Mouse (Mus musculus) layer of hippocampus, adult 2 months (tissue): Measurements from ENCODE around the gene Cald1. TPM values are rescaled to one million over a fixed set of nuclear protein-coding genes. Genes with fewer than 3 reads are reported as not detected.

ENCODE experiments used
- DNase-seq, 2 experiments: peaks; one replicate each; pipeline ENCODE4 v3.0.0; 2022; ENCODE audit warnings: low spot score in 2 of 2
- H3K27ac ChIP-seq: fragments of 200-600 bp; 2 replicates; pipeline ENCODE4 v1.8.1; 2022
- H3K4me3 ChIP-seq: fragments of 200-600 bp; 2 replicates; pipeline ENCODE4 v1.8.1; 2022; ENCODE audit warnings: mild to moderate bottlenecking
- CTCF ChIP-seq: fragments of 200-600 bp; conservative IDR thresholded peaks from 2 replicates; pipeline ENCODE4 v1.8.1; 2022; ENCODE audit warnings: antibody characterized with exemption, mild to moderate bottlenecking, moderate library complexity
- long read RNA-seq, 2 experiments: library from polyadenylated mRNA; stranded (forward); transcript quantifications; one replicate each; pipeline ENCODE4 v2.0.0; 2021; ENCODE audit warnings: borderline mapping rate in 2 of 2
- total RNA-seq, 2 experiments: library from RNA; stranded (reverse); gene quantifications; 2 replicates each; pipeline ENCODE4 v1.2.3; 2021

Cald1 gene
- 10 to 100 TPM; 32.9 to 38.8 TPM for total RNA-seq
- long read RNA-seq, experiment 1, full-length matches to known transcripts: 8 of 13 reads
- long read RNA-seq, experiment 1, partial matches to known transcripts: 1 of 13 reads
- long read RNA-seq, experiment 1, other reads (novel, unspliced or antisense): 4 of 13 reads
- long read RNA-seq, experiment 2, full-length matches to known transcripts: 13 of 29 reads
- long read RNA-seq, experiment 2, partial matches to known transcripts: 7 of 29 reads
- long read RNA-seq, experiment 2, other reads (novel, unspliced or antisense): 9 of 29 reads

DNA sequence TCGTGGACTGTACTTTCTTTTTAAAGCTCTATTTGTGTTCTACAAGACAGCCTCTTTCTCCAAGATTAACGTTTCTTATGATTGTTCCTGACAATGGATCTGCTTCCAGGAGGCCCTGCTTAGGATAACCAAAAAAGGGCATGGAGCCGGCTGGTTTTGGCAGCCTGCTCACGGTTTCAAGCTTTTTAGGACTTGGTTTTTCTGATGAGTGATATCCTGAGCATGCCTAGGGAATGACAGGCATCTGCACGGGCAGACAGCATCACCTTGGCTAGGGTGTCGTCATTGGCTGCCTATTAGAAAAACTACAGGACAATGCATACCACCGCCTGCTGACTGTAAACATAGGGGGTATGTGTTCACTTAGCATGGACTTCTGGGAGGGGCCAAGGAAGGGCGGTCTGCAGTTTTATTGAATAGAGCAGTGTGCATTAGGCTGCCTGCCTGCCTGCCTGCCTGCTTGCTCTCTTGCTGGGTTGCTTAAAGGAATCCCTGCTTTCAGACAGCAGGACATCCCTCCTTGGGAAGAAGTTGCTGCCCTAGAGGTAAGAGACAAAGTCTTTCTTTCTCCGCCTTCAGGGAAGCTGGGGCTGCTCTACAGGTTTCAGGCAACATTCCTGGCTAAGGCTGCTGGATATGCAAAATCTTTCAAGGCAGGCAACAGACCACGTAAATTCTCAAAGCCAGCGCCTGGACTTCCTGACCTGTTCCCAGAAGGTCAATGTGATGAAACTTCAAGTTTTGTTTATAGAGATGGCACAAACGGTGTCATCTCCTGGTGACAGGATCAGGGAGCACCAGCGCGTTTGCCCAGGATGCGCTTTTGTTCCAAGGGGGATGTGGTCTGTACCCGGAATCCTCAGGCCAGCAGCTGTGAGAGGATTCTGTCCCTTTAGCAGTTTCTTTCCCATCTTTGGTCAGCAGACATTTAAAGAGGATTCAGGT lies at the start of gene Cald1:
Cald1 (plus strand) TSS at position 380 of the 945 bp plus-strand sequence.
- Histone ChIP-seq H3K4me3 (peak within 1 kb of the TSS; percentile 48), H3K27ac (peak within 1 kb of the TSS; percentile 43; the same call in 1 of the 2 replicates)
- no peak for TF ChIP-seq CTCF
- DNase-seq: no peak

DNA sequence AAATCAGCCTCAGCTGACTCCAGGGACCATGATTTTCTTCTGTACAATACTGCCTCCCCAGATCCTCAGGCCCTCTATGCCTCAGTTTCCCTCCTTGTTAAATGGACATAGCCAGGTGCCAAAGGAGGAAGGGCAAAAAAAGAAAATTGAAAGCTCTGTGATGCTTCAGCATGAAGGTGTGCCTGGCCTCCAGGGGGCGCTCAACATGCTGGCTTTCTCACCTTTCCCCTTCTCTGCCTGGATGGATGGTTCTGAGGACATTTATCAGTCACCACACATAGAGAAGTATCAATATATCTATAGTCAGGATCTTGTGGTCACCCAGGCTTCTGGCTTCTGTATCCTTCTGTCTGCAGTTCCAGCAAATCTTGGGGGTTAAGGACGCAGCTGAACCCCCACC lies 49.3 kb upstream of the Cald1 start:
- peak; percentile 84 for TF ChIP-seq CTCF
- no peak overlapping the region for H3K4me3 ChIP-seq
- no peak overlapping the region for H3K27ac ChIP-seq
- DNase-seq: peak in 1 of 2 experiments; percentile 51

- TF ChIP-seq CTCF: no peak
Measured at GRCm38 (mm10) chr6:34552489-34553157, 45.7 kb upstream of the Cald1 start.

DNA sequence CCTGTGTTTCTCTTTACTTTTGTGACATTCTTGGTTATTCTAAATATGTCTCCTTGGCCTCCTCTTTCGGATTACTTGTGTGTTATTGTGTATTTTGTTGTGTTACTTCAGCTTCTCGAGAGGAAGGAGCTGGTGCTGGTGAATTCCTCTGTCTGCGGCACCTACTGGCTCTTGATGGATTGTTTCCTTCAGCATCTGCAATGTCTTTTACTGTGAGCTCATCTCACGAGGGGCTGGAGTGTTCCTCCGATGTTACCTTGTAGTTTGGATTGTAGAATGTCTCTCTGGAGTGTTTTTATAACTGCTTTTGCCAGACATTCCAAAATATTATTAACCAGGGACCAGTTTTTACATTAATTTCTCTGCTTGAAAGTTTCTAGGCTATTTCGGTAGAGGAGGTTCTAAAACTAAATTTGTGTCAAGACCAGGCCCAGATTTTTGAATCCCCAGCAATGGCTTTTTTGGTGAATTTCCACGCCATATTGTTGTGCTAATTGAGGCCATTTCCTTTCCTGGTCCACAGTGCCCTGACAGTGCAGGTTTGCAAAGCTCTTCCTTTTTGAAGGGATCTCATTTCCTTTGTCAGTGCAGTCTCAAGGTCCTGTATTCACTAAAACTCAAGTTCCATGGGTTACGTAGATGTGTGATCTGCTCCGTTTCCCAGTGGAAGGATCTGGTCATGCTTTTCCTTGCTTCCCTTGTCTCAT lies 43.9 kb upstream of the Cald1 start:
- Histone ChIP-seq H3K27ac (no peak overlapping the region), H3K4me3 (no peak overlapping the region)
- no peak for TF ChIP-seq CTCF
- no peak for DNase-seq

More at GRCm38 (mm10) chr6:34552489-34553157, 45.7 kb upstream of the Cald1 start:
- Histone ChIP-seq H3K27ac (no peak overlapping the region), H3K4me3 (no peak overlapping the region)
- no peak for DNase-seq

DNA sequence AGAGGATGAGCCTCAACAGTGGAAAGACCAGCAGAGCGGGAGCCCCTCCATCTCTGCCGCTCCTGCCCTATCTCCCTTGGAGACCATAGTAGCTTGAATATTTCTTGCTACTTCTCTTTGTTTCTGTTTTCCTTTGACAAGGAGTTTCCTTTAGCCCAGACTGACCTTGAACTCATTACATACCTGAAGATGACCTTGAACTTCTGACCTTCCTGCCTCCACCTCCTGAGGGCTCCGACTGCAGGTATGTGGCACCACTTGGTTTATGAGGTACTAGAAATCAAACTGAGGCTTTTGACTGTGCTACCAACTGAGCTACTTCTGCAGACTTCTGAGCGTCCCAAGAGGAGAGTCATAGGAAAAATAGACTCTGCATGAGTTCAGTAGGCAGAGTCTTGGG lies 38.8 kb upstream of the Cald1 start:
- no peak for DNase-seq
- no peak overlapping the region for H3K4me3 ChIP-seq
- no peak overlapping the region for H3K27ac ChIP-seq
- no peak for TF ChIP-seq CTCF

DNA sequence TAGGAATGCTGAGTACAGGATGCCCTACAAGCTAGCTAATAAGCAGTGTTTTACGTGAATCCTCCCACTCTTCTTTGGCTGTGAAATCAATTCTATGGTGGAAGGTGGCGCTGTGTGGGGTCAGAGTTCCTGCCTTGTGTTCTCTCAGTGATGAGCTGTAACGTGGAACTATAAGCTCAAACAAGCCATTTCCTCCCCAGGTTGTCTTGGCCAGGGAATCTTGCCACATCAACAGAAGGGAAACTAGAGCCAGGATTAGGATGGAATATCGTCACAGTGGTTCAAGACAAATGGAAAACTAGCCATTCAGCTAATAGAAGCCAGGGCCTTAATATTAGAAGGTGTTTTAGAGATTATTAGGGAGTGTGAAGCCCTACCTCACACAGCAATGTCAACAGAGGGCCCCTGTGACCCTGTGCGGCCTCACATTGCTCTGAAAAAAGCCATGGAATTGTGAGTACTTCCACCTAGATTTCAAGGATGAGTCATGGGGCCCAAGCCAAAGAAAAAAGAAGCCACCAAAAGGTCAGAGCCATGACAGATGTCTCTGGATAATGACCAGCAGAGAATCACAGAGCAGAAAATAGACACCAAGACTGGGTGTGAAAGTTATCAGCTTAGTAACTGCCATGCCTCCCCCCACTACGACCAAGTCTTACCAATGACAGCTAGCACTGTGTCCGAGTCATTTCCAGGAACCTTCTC lies 33.0 kb upstream of the Cald1 start:
- H3K4me3 ChIP-seq: no peak overlapping the region
- no peak overlapping the region for H3K27ac ChIP-seq
- no peak for TF ChIP-seq CTCF
- no peak for DNase-seq

DNA sequence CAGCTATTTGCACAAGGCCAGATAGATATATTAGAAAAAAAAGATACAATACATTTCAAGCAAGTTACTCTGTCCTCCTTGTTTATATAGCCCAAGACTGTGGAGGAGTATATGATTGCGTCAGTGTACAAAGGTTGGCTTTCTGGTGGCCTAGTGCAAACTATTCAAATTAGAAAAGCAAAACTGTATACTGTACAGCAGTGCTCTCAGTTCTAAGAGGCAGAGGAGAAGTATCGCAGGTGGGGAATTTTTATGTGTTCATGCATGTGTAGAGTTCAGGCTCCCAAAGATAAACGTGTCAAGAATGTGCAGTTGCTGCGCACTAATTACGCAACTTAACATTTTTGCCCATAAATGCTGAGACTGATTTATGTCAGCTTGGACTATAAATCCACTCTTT lies 31.0 kb upstream of the Cald1 start:
- DNase-seq: no peak
- Histone ChIP-seq H3K4me3 (no peak overlapping the region), H3K27ac (no peak overlapping the region)
- TF ChIP-seq CTCF: no peak

- no peak for TF ChIP-seq CTCF
- Histone ChIP-seq H3K27ac (no peak overlapping the region), H3K4me3 (no peak overlapping the region)
- no peak for DNase-seq
Measured at GRCm38 (mm10) chr6:34579504-34580068, 18.7 kb upstream of the Cald1 start.

- no peak for DNase-seq
- Histone ChIP-seq H3K4me3 (no peak overlapping the region), H3K27ac (no peak overlapping the region)
- TF ChIP-seq CTCF: no peak
Measured at GRCm38 (mm10) chr6:34583365-34583764, 14.9 kb upstream of the Cald1 start.

GRCm38 (mm10) chr6:34588066-34588465 lies 10.2 kb upstream of the Cald1 start:
- H3K27ac ChIP-seq: no peak overlapping the region
- H3K4me3 ChIP-seq: no peak overlapping the region
- TF ChIP-seq CTCF: no peak
- peak; percentile 12 to 39 for DNase-seq

GRCm38 (mm10) chr6:34590716-34591115 lies 7.6 kb upstream of the Cald1 start:
- no peak for DNase-seq
- TF ChIP-seq CTCF: no peak
- no peak overlapping the region for H3K27ac ChIP-seq

More at GRCm38 (mm10) chr6:34590716-34591115, 7.6 kb upstream of the Cald1 start:
- H3K4me3 ChIP-seq: no peak overlapping the region
